Mouse (Mus musculus) brown adipose tissue, adult 24 weeks (tissue): ENCODE data around the gene Ipmk. TPM values are rescaled to one million over a fixed set of nuclear protein-coding genes. Genes with fewer than 3 reads are reported as not detected.
"Not testable (repeated sequence)": the region's sequence is repeated elsewhere in the genome, so short reads cannot be mapped to it uniquely, and the experiment has no call there.

ENCODE experiments used
- H3K27ac ChIP-seq: fragments of 200-500 bp; replicated peaks from 2 replicates; pipeline ENCODE4 v1.5.1; 2012; ENCODE audit warnings: low read depth, mild to moderate bottlenecking, low read length
- H3K4me1 ChIP-seq: fragments of 200-500 bp; 2 replicates; pipeline ENCODE4 v1.6.1; 2012; ENCODE audit warnings: low read length, mixed read lengths; ENCODE audit not compliant: control insufficient read depth, insufficient read depth, insufficient read length
- H3K4me3 ChIP-seq: fragments of 200-500 bp; 2 replicates; pipeline ENCODE4 v1.5.1; 2012; ENCODE audit warnings: low read depth, mild to moderate bottlenecking, low read length, moderate library complexity; ENCODE audit not compliant: insufficient read depth
- polyA plus RNA-seq: library from polyadenylated mRNA; stranded (reverse); fragments of >200 nt; gene quantifications from 2 replicates; pipeline ENCODE4 v1.2.4, GENCODE M21; 2012; ENCODE audit not compliant: missing spikeins, insufficient read depth, insufficient read length

The Ipmk gene
- polyA plus RNA-seq, 1 experiment = 5.1 TPM

DNA sequence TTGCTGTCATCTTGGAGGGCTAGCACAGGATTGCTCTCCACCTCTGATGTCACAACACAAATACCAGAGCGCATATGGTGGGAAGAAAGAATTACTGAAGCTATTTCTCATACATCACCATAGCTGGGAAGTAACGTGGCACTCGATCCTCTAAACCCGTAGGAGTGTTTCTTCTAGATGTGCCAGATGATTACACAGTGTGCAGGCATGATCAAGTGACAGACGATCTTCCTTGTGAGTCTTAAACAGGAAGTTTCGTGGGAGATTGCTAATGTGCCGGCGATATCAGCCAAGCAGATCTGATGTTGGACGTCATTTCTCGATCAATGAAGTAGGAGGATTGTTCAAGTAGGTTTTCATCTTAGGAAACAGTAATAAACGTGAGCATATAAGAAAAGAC lies 26.1 kb downstream of the Ipmk start:
- Histone ChIP-seq H3K4me3 (no peak overlapping the region), H3K27ac (no peak overlapping the region), H3K4me1 (peaks cover 2% of the 10 kb centered on the region)

DNA sequence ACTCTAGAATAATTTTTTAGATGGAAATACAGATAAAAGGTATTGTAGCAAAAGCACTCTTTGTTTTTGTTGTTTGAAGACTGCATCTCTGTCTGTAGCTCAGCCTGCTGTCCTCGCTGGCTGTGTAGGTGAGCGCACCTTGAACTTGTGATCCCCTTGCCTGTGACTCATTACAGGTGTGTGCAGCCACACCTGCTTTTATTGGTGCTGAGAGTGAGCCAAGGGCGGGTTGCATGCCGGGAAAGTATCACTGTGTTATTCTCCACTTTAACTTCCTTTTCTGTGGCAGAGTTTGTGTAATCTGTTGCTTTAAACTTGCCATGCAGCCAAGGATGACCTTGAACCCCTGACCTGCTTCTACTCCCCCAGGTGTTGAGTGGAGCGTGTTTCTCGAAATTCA lies 28.5 kb downstream of the Ipmk start:
- no peak overlapping the region for H3K27ac ChIP-seq
- H3K4me3 ChIP-seq = no peak overlapping the region
- peaks cover 2% of the 10 kb centered on the region for H3K4me1 ChIP-seq

DNA sequence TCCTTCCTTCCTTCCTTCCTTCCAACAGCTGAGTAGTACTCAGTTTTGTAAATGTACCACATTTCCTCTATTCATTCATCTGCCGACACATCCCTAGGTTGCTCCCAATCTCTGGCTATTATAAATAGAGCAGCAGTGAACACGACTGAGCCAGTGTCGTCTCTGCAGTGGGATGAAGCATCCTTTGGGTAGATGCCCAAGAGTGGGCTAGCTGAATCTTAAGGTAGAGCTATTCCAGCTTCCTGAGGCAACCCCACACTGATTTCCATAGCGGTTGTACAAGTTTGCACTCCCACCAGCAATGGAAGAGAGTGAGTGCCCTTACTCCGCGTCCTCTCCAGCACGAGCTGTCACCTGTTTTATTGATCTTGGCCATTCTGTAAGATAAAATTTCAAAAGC lies 32.8 kb downstream of the Ipmk start:
- Histone ChIP-seq H3K27ac (no peak overlapping the region), H3K4me3 (no peak overlapping the region), H3K4me1 (no peaks in the 10 kb centered on the region; the same call in 1 of the 2 replicates)

GRCm38 (mm10) chr10:71381471-71382033 lies 34.0 kb downstream of the Ipmk start:
- no peak overlapping the region for H3K4me3 ChIP-seq
- H3K27ac ChIP-seq = no peak overlapping the region
- no peaks in the 10 kb centered on the region for H3K4me1 ChIP-seq

DNA sequence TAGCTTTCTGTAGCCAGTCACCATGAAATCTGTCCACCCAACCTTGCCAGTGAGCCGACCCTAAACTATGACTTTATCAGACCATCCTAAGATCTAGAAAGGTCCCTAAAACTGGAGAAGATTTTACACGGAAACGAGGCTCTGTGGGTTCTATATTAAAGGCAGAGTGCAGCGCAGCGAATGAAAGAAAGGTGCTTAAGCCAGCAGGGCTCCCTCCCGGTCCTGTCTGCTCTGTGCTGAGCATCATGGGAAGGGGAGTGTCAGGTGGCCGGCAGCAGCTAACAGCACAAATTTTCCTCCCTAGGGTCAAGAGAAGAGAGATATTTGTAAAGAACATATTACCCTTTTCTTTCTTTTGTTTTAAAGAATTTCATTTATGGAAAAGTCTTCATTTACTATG lies 34.5 kb downstream of the Ipmk start:
- Histone ChIP-seq H3K27ac (no peak overlapping the region), H3K4me3 (no peak overlapping the region), H3K4me1 (no peaks in the 10 kb centered on the region)

GRCm38 (mm10) chr10:71382858-71383551 lies 35.4 kb downstream of the Ipmk start:
- Histone ChIP-seq H3K4me3 (no peak overlapping the region), H3K4me1 (no peaks in the 10 kb centered on the region), H3K27ac (no peak overlapping the region)

- not testable (repeated sequence) for H3K4me3 ChIP-seq, H3K27ac ChIP-seq, H3K4me1 ChIP-seq
These were observed 36.0 kb downstream of the Ipmk start for GRCm38 (mm10) chr10:71383552-71383924.

- H3K27ac ChIP-seq = no peak overlapping the region
- no peak overlapping the region for H3K4me3 ChIP-seq
- H3K4me1 ChIP-seq = no peaks in the 10 kb centered on the region
These were observed 36.8 kb downstream of the Ipmk start for GRCm38 (mm10) chr10:71384159-71385044.

- H3K4me3 ChIP-seq = no peak overlapping the region
These were observed 41.7 kb downstream of the Ipmk start for GRCm38 (mm10) chr10:71389311-71389710.

DNA sequence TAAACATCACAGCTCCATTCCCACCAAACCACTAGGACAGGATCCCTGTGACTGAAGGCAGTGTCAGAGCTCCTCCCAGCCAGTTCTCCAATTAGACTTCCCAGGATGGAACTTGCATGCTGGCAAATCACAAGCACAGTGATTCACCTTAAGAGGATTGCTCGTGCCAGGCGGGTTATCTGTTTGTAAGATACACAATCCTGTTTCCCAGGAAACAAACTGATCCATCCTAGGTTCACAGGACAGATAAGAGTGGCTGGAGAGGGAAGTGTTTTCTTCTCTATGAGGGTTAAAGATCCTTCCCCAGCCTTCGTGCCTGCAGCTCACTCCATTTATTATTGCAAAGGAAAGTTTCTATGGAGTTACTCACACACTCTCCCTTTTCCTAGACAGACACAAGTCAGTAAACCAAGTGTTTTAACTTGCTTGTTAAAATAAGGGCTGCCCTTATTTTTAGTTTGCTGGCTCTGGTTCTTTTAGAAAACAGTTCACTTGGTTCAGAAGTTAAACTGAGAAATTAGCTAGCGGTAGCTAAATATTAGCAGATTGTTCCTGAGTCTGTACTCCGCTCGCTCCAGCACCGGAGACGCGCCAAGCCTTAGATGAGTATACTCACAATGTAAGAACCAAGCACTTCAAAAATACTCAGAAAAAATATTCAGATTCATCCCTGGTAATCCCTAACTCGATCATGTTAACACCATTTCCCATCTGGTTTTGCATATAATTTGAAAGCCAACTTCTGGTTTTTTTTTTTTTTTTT lies 51.0 kb downstream of the Ipmk start:
- Histone ChIP-seq H3K4me3 (no peak overlapping the region), H3K27ac (no peak overlapping the region), H3K4me1 (no peaks in the 10 kb centered on the region)

More at GRCm38 (mm10) chr10:71389311-71389710, 41.7 kb downstream of the Ipmk start:
- no peaks in the 10 kb centered on the region for H3K4me1 ChIP-seq
- H3K27ac ChIP-seq = no peak overlapping the region

DNA sequence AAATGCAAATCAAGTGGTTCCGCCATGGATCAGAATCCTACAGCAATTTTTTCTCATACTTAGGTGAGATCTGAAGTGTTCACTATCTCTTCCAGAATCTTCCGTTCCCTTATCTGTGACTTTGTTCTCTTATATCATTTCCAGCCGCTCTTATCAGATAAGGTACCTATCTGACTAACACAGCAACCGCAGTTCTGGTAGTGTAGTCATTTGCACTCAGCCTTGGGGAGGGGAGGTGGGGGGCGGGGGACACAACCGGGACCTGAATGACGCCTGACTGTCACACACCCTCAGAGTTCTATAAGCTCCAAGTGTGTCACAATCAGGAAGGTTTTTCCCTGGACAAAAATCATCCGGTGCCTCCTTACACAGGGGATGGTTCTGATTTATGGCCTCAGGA lies 51.8 kb downstream of the Ipmk start:
- H3K4me1 ChIP-seq = no peaks in the 10 kb centered on the region
- H3K4me3 ChIP-seq = no peak overlapping the region
- no peak overlapping the region for H3K27ac ChIP-seq

DNA sequence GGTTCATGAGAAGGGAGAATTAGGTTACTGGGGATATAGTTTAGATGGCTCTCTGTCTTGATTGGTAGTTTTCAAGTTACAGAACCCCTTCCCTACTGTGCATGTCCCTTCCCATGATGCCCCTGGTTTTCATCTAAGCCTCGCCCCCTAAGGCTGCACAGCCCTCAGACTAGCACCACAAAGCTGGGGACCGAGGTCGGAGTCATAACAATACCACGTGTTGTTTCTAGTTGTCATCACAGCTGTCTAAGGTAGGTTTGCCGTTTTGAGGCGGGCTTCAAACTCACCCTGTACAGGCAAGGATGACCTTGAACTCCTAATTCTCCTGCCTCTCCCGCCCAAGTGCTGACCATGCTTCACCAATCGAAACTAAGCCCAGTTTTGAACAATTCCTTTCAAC lies 52.4 kb downstream of the Ipmk start:
- Histone ChIP-seq H3K27ac (no peak overlapping the region), H3K4me3 (no peak overlapping the region), H3K4me1 (no peaks in the 10 kb centered on the region)

- Histone ChIP-seq H3K27ac (no peak overlapping the region), H3K4me3 (no peak overlapping the region), H3K4me1 (no peaks in the 10 kb centered on the region)
These were observed 53.5 kb downstream of the Ipmk start for GRCm38 (mm10) chr10:71400818-71401646.

- Histone ChIP-seq H3K4me3 (no peak overlapping the region), H3K4me1 (no peaks in the 10 kb centered on the region), H3K27ac (no peak overlapping the region)
These were observed 56.1 kb downstream of the Ipmk start for GRCm38 (mm10) chr10:71403638-71404037.
